Mouse (Mus musculus): ENCODE results near the gene Rbm20.

DNA sequence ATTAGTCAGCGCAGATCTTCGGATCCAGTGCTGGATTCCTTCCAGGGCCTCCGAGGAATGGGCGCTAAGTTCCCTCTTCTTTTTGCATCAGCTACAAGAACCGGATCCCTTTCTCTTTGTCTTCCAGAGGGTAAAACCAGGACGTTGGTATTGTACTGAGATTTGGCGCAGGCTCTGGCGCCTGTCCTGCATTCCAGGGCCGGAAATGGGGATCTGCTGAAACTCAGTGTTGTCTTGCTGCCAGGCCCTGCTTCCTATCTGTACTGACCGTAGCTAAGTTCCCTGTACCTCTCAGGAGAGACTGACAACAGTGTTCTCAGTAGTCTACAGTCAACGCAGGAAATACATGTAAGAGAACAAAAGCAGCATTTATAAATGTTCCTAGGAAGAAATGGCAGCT is 31.3 kb downstream of the Rbm20 start:
- TF ChIP-seq CTCF (IDR thresholded peaks at IDR 0.05; ENCODE audit: insufficient read depth, low read depth, low read length) (no peak), POLR2A (IDR thresholded peaks at IDR 0.05; ENCODE audit: insufficient read depth, low read depth, low read length) (no peak)
